Mouse (Mus musculus) stomach, postnatal 0 days (tissue): ENCODE measurements around the gene Rasl12. TPM values are rescaled to one million over a fixed set of nuclear protein-coding genes. Genes with fewer than 3 reads are reported as not detected.

ENCODE experiments used
- ATAC-seq: fragments of 200-750 bp; cut with Nextera tagmentation; 2 replicates; pipeline ENCODE4 v1.8.0; 2017; ENCODE audit not compliant: low FRiP score, low TSS enrichment
- DNase-seq: peaks from one replicate; pipeline ENCODE4 v3.0.0-alpha.2; 2016; ENCODE audit warnings: low spot score
- H3K27ac ChIP-seq: fragments of 300-500 bp; sonication (generic); replicated peaks from 2 replicates; pipeline ENCODE4 v1.5.1; 2014; ENCODE audit warnings: mild to moderate bottlenecking, control low read depth
- H3K27me3 ChIP-seq: fragments of 300-500 bp; sonication (generic); 2 replicates; pipeline ENCODE4 v1.6.1; 2014; ENCODE audit warnings: low read length; ENCODE audit not compliant: control insufficient read depth, insufficient read depth
- H3K36me3 ChIP-seq: fragments of 300-500 bp; sonication (generic); 2 replicates; pipeline ENCODE4 v1.6.1; 2014; ENCODE audit warnings: low read length, mixed read lengths; ENCODE audit not compliant: control insufficient read depth, insufficient read depth
- H3K4me1 ChIP-seq: fragments of 300-500 bp; sonication (generic); replicated peaks from 2 replicates; pipeline ENCODE4 v1.6.1; 2014; ENCODE audit warnings: antibody characterized with exemption; ENCODE audit not compliant: control insufficient read depth, insufficient read depth
- H3K4me2 ChIP-seq: fragments of 300-500 bp; sonication (generic); replicated peaks from 2 replicates; pipeline ENCODE4 v1.6.1; 2014; ENCODE audit warnings: low read depth, mild to moderate bottlenecking, control low read depth, moderate library complexity
- H3K4me3 ChIP-seq: fragments of 300-500 bp; sonication (generic); 2 replicates; pipeline ENCODE4 v1.5.1; 2014; ENCODE audit warnings: low read depth, low read length, control low read depth
- H3K9ac ChIP-seq: fragments of 300-500 bp; sonication (generic); 2 replicates; pipeline ENCODE4 v1.6.1; 2014; ENCODE audit warnings: mild to moderate bottlenecking, low read length, control low read depth, mixed read lengths
- H3K9me3 ChIP-seq: fragments of 300-500 bp; sonication (generic); 2 replicates; pipeline ENCODE4 v1.6.1; 2016; ENCODE audit warnings: low read length; ENCODE audit not compliant: control insufficient read depth
- CTCF ChIP-seq: IDR thresholded peaks from 2 replicates; pipeline ENCODE4 v1.5.1; 2016; ENCODE audit warnings: antibody characterized with exemption, low read depth, mild to moderate bottlenecking, moderate library complexity
- EP300 ChIP-seq: optimal IDR thresholded peaks from 2 replicates; pipeline ENCODE3; 2016; ENCODE audit warnings: antibody characterized with exemption
- WGBS: fragments of 180-500 bp; shearing (Covaris S2); extraction: QIAGEN DNeasy Blood & Tissue Kit; methylation state at CpG from one replicate; pipeline ENCODE4 v1.1.7; 2014; 5-methylcytosine and 5-hydroxymethylcytosine counted together
- polyA plus RNA-seq: library from polyadenylated mRNA; unstranded; fragments of >200 nt; fragmentation: Nextera tagmentation; extraction: Ambion mirVana; gene quantifications from 2 replicates; pipeline ENCODE4 v1.2.1, GENCODE M21; 2015

Rasl12 gene
- polyA plus RNA-seq, 1 experiment from 2014 or later = 3.7 TPM

GRCm38 (mm10) chr9:65363684-65364083, 34.6 kb upstream of the Rasl12 start:
- Histone ChIP-seq H3K4me2 (no peak overlapping the region), H3K36me3 (peaks cover 14% of the 10 kb centered on the region), H3K4me3 (no peak overlapping the region), H3K4me1 (no peaks in the 10 kb centered on the region), H3K27me3 (no peaks in the 10 kb centered on the region), H3K27ac (no peak overlapping the region), H3K9me3 (no peaks in the 10 kb centered on the region), H3K9ac (no peak overlapping the region)
- DNase-seq (no peak), ATAC-seq (no peak)
- 32% methylated on average over 9 of the region's 9 CpGs for WGBS
- TF ChIP-seq CTCF (no peak), EP300 (no peak)

GRCm38 (mm10) chr9:65365721-65366120, 32.6 kb upstream of the Rasl12 start:
- no peaks in the 10 kb centered on the region for H3K9me3 ChIP-seq
- TF ChIP-seq CTCF (no peak), EP300 (no peak)
- no peak overlapping the region for H3K4me3 ChIP-seq
- no peaks in the 10 kb centered on the region for H3K27me3 ChIP-seq
- WGBS = 81% methylated on average over 7 of the region's 7 CpGs
- no peaks in the 10 kb centered on the region for H3K4me1 ChIP-seq
- no peaks in the 10 kb centered on the region; the same call in 1 of the 2 replicates for H3K36me3 ChIP-seq
- no peak overlapping the region for H3K27ac ChIP-seq
- no peak for ATAC-seq
- no peak overlapping the region for H3K9ac ChIP-seq
- H3K4me2 ChIP-seq = no peak overlapping the region
- no peak for DNase-seq

- H3K36me3 ChIP-seq = no peaks in the 10 kb centered on the region
- ATAC-seq (no peak), DNase-seq (no peak)
- no peaks in the 10 kb centered on the region for H3K27me3 ChIP-seq
- no peak overlapping the region for H3K27ac ChIP-seq
- no peak overlapping the region for H3K4me2 ChIP-seq
- no peaks in the 10 kb centered on the region for H3K4me1 ChIP-seq
- TF ChIP-seq CTCF (no peak), EP300 (no peak)
- H3K9ac ChIP-seq = no peak overlapping the region
- H3K4me3 ChIP-seq = no peak overlapping the region
- no peaks in the 10 kb centered on the region for H3K9me3 ChIP-seq
- 74% methylated on average over 24 of the region's 24 CpGs for WGBS
Observed at GRCm38 (mm10) chr9:65371756-65372155, 26.6 kb upstream of the Rasl12 start.

- Histone ChIP-seq H3K4me3 (no peak overlapping the region), H3K27ac (no peak overlapping the region), H3K4me2 (no peak overlapping the region), H3K27me3 (no peaks in the 10 kb centered on the region), H3K36me3 (no peaks in the 10 kb centered on the region), H3K9ac (no peak overlapping the region), H3K9me3 (no peaks in the 10 kb centered on the region), H3K4me1 (no peaks in the 10 kb centered on the region)
- 61% methylated on average over 4 of the region's 4 CpGs for WGBS
- DNase-seq (peak; percentile 36), ATAC-seq (no peak)
- TF ChIP-seq EP300 (no peak), CTCF (peak; percentile 76)
Observed at GRCm38 (mm10) chr9:65372449-65372848, 25.9 kb upstream of the Rasl12 start.

- no peaks in the 10 kb centered on the region for H3K9me3 ChIP-seq
- H3K27me3 ChIP-seq = no peaks in the 10 kb centered on the region
- no peaks in the 10 kb centered on the region for H3K36me3 ChIP-seq
- ATAC-seq (peak; percentile 27; the same call in 1 of the 2 replicates), DNase-seq (no peak)
- H3K9ac ChIP-seq = no peak overlapping the region
- WGBS = 71% methylated on average over 5 of the region's 5 CpGs
- H3K4me3 ChIP-seq = no peak overlapping the region
- no peak overlapping the region for H3K27ac ChIP-seq
- TF ChIP-seq EP300 (no peak), CTCF (no peak)
- H3K4me2 ChIP-seq = no peak overlapping the region
- no peaks in the 10 kb centered on the region for H3K4me1 ChIP-seq
Observed at GRCm38 (mm10) chr9:65374468-65375162, 23.7 kb upstream of the Rasl12 start.

- Histone ChIP-seq H3K36me3 (no peaks in the 10 kb centered on the region), H3K27ac (no peak overlapping the region), H3K4me3 (no peak overlapping the region), H3K9me3 (no peaks in the 10 kb centered on the region), H3K9ac (no peak overlapping the region), H3K4me1 (no peaks in the 10 kb centered on the region), H3K4me2 (no peak overlapping the region), H3K27me3 (no peaks in the 10 kb centered on the region)
- DNase-seq = no peak
- no peak for ATAC-seq
- WGBS = 75% methylated on average over 9 of the region's 9 CpGs
- TF ChIP-seq EP300 (no peak), CTCF (peak; percentile 25; the same call in 1 of the 2 replicates)
Observed at GRCm38 (mm10) chr9:65375163-65375934, 23.0 kb upstream of the Rasl12 start.
